Mouse (Mus musculus) lung, postnatal 36 days (tissue): ENCODE results near the gene Wt1.

ENCODE experiments used
- DNase-seq: peaks from one replicate; pipeline ENCODE4 v3.0.0; 2022; ENCODE audit warnings: mixed read lengths

The Wt1 gene

GRCm38 (mm10) chr2:105185768-105186529, 59.6 kb downstream of the Wt1 start:
- DNase-seq = no peak

DNA sequence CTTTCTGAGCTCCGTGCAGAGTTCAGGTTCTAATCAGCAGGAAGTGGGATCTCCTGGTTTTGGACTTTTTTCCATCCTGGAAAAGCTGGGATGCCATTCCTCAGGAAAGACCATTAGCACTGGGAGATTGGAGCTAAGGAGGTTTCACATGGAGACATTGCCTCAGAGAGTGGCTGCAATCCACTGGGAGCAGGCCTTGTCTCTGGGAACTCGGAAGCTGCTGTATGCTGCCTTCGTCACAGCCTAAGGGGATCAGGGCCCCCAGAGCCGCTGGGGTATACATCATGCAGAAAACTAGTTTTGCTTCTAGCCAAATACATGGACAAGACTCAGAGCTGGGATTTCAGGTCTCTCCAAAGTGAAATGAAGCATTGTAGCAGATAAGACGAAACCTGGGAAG, 60.3 kb downstream of the Wt1 start:
- DNase-seq = no peak

GRCm38 (mm10) chr2:105188182-105188581, 61.9 kb downstream of the Wt1 start:
- no peak for DNase-seq

DNA sequence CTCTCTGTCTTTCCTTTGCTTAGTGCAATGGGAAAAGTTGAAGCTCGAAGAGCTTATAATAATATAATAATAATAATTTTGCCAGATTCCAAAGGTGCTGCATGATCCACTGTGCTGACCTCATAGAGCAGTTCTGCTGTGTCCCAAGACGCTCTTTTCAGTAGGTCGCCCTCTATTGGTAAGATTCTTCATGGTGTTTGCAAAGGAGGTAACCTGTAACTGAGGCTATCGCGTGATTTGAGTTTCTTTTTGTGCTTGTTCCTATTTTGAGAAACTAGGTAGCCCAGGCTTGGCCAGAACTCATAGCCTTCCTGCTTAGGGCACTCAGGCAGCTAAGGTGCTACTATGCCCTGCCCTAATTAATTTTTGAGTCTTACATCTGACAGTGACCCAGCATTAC, 63.0 kb downstream of the Wt1 start:
- DNase-seq = peak; percentile 44

- DNase-seq = no peak
Observed at GRCm38 (mm10) chr2:105200152-105200551, 73.8 kb downstream of the Wt1 start.

GRCm38 (mm10) chr2:105206563-105207174, 80.3 kb downstream of the Wt1 start:
- DNase-seq = no peak

DNA sequence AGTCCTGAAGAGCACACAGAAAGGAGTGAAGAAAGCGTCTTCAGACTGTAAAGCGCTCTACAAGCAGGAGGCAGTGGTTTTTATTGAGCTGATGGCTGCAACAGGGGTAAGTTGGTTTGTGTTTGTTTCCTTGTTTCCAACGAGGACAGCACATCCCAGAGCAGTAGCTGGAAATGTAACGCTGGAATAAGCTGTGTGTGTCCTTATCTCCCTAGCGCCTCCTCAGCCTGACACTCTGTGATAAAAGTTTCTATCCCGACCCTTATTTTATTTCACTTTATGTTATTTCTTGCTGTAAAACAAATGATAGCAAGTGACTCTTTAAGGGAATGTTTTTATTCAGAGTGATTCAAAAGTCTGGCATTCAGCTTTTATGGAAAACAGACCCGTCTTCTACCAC, 86.5 kb downstream of the Wt1 start:
- DNase-seq = no peak

DNA sequence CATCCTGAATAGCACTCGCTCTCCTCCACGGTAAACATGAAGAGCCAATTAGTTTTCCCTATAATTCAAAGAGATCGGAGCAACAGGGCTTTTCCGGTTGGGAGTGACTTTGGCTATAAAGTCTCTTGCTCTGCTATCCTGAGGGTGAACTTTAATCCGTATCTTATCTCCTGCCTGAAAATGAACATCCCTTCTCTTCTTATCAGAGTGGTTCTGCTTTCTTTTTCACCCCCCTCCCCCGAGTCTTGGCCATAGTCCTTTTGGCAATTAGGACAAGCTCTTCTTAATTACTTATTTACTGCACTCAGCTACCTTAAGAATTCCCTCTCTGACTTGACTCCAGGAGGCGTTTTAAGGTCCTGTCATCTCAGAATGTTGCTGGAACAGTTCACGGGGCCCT, 89.6 kb downstream of the Wt1 start:
- no peak for DNase-seq

DNA sequence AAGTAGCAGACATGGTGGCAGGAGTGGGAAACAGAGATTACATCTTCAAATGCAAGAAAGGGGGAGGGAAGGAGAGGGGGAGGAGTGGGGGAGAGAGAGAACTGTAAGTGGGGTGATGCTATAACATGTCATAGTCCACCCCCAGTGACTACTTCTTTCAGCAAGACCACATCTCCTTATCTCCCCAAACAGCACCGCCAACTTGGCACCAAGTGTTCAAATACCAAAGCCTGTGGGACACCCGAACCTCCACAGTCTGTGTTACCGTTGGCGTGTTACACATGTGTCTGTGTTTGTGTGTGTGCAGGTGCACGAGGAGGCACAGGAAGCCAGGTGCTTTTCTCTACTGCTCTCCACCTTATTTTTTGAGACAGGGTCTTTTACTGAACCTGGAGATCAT, 92.9 kb downstream of the Wt1 start:
- DNase-seq = no peak

DNA sequence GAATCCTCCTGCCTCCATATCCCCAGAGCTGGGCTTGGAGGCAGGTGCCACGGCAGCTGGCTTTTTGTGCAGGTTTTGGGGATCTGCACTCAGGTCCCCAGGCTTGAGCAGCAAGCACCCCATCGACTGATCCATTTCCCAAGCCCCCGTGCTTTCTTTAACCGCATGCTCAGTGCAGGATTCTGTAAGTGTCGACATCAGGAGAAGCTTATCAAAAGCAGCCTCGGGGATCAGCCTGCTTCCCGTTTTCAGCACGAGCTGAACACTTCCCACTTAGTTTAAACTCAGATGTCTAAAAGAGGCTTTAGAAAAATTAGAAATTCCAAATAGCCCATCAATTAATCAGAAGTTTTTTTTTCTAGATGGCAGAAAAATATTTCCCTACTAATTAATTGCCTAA, 93.3 kb downstream of the Wt1 start:
- no peak for DNase-seq

- DNase-seq = no peak
Observed at GRCm38 (mm10) chr2:105220738-105221303, 94.5 kb downstream of the Wt1 start.
